Mouse (Mus musculus) neutrophil, adult 83 days (primary cell): Measurements from ENCODE around the gene Ccdc169. TPM values are rescaled to one million over a fixed set of nuclear protein-coding genes. Genes with fewer than 3 reads are reported as not detected.

Experiments used
- total RNA-seq, 2 experiments: library from RNA; stranded (reverse); gene quantifications; one replicate each; pipeline ENCODE4 v1.2.4; 2023

The Ccdc169 gene
- total RNA-seq, result not detected

GRCm38 (mm10) chr3:55137039-55137438 lies at the start of gene Ccdc169:
Gene Ccdc169 (plus strand): TSS chr3:55137339.

GRCm38 (mm10) chr3:55111935-55112709 lies 25.0 kb upstream of the Ccdc169 start, which contains the start of gene Spg20:
Gene Spg20 (plus strand): TSS chr3:55112108.

GRCm38 (mm10) chr3:55181766-55182165 lies 44.6 kb downstream of the Ccdc169 start, which contains the start of gene Sohlh2:
Gene Sohlh2 (plus strand): TSS chr3:55182028.

Other genes with a start within 250 kb of the Ccdc169 start
- gene Sertm1, start 221.5 kb upstream of the Ccdc169 start, total RNA-seq, result not detected
- gene Ccna1, start 81.8 kb upstream of the Ccdc169 start, total RNA-seq, result under 1 TPM in 1 of 2 experiments, not detected in 1; 0.75 TPM
- gene Spg20, start 25.2 kb upstream of the Ccdc169 start, total RNA-seq, result 1 to 10 TPM; 5.4 to 7.4 TPM
- not detected for gene Sohlh2, start 44.7 kb downstream of the Ccdc169 start, total RNA-seq
- gene Dclk1, start 105.0 kb downstream of the Ccdc169 start, total RNA-seq, result not detected